Mouse (Mus musculus): ENCODE results near the gene Mthfsd. TPM values are rescaled to one million over a fixed set of nuclear protein-coding genes. Genes with fewer than 3 reads are reported as not detected.
"Not testable (repeated sequence)": the region's sequence is repeated elsewhere in the genome, so short reads cannot be mapped to it uniquely, and the experiment has no call there.

Mthfsd gene
- 46.1 and 56.7 TPM in 2 replicates for polyA plus RNA-seq (2014; fragmentation: Nextera tagmentation; extraction: Ambion mirVana)

DNA sequence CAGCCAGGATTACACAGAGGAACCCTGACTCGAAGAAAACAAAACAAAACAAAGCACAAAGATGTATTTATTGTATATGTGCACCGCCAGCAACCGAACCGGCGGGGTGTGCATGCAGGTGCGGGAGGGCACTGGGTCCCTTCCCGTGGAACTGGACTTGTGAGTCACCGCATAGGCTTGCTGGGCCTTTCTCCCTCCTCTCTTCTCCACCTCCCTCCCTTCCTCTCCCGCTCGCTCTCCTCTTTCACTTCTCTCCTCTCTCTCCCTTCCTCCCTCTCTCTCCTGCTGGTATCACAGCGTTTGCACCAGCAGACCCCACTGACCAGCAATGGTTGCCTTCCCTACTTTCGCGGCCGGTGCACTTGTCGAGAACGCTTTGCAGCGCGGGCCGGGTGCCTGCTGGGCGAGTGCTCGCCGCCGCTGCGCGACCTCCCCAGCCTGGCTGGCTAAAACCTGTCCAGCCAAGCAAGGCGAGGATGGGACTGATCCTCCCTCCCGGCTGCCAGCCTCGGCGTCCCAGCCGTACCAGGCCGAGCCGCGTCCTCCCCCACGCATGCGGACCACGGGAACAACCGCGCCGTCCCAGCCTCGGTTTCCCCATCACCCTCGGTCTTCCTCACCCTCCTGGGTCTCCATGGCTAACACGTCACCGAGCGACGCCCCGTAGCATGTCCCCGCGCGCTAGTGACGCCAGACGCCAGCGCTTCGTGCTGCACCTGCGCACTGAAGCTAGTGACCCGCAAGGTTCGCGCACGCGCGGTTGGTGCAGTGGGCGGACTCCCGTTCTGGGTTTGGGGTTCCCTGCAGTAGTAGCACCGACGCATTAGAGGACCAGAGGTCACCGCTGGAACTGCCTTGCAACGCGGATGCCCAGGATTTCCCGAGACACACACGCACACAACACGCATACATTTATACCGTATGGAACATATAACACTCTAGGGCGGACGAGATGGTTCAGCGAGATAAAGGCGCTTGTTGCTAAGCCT, at the start of gene Mthfsd:
Mthfsd (minus strand) TSS at position 725 of the 989 bp plus-strand sequence.
- Histone ChIP-seq H3K4me1 (ENCODE audit: control insufficient read depth, insufficient read depth, low read length) (0 out of 2 replicates have a peak, but pooled peaks cover 4% of the 10 kb centered on the region), H3K9me3 (ENCODE audit: control insufficient read depth, low read length) (no peaks in the 10 kb centered on the region), H3K4me2 (ENCODE audit: low read depth, low read length) (peak within 1 kb of the TSS; percentile 68), H3K27me3 (replicated peaks; ENCODE audit: control insufficient read depth, insufficient read depth, low read length) (peaks cover 4% of the 10 kb centered on the region), H3K9ac (ENCODE audit: low read depth, low read length) (peak within 1 kb of the TSS; percentile 75), H3K4me3 (ENCODE audit: low read depth, low read length) (peak within 1 kb of the TSS; percentile 60), H3K27ac (replicated peaks; ENCODE audit: low read depth, low read length) (peak within 1 kb of the TSS; percentile 59; the same call in 1 of the 2 replicates), H3K36me3 (ENCODE audit: control insufficient read depth, insufficient read depth, low read length) (peaks cover 24% of the 10 kb centered on the region)
- WGBS: 1% methylated on average over 52 of the region's 75 CpGs
- ATAC-seq (ENCODE audit: low read depth) (peak; percentile 94), DNase-seq (ENCODE audit: low spot score) (peak; percentile 99)

DNA sequence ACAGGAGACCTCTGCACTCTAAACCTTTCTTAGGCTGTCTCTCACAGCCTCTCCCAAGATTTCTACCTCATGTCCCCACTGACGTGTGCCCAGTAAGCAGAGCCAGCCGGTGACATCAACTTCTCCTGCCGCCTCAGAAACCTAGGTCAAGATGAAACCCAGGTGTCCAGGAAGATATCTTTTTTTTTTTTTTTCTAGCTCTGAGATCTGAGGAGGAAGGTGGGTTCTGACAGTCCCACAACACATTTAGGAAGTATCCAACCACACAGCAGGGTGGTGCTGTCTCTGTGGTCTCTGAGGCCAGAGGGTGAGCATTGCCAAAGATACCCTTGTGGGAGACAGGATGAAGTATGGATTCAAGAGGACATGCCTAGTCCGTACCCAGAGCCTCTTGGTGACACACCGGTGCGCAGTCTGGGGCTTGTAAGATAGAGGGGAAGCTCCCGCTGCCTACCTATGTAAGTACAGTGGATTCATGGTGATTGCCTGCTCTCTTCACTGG, 48.8 kb upstream of the Mthfsd start:
- Histone ChIP-seq H3K9me3 (ENCODE audit: control insufficient read depth, low read length) (no peaks in the 10 kb centered on the region), H3K27ac (replicated peaks; ENCODE audit: low read depth, low read length) (no peak overlapping the region), H3K4me3 (ENCODE audit: low read depth, low read length) (no peak overlapping the region), H3K4me2 (ENCODE audit: low read depth, low read length) (no peak overlapping the region), H3K4me1 (ENCODE audit: control insufficient read depth, insufficient read depth, low read length) (no peaks in the 10 kb centered on the region), H3K9ac (ENCODE audit: low read depth, low read length) (no peak overlapping the region), H3K36me3 (ENCODE audit: control insufficient read depth, insufficient read depth, low read length) (no peaks in the 10 kb centered on the region), H3K27me3 (replicated peaks; ENCODE audit: control insufficient read depth, insufficient read depth, low read length) (no peaks in the 10 kb centered on the region)
- ATAC-seq (ENCODE audit: low read depth): no peak
- no peak for DNase-seq (ENCODE audit: low spot score)
- 85% methylated on average over 7 of the region's 7 CpGs for WGBS

DNA sequence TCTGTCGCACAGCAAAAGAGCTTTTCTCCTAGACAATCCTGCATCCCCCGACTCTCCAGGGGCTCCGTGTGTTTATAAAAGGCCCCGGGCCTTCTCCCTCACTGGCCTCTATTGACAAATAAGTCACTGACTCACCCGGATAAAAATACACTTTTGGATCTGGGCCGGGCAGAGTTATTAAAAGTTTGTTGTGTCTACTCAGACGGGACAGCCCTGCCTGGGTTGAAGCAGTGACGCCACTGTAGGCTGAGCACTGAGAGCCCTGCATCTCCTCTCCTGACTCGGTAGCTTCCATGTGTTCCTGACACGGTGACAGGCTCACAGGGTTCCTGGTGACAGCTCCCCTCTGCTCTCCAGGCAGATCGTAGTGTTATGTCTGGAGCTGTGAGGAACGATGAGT, 44.2 kb upstream of the Mthfsd start:
- WGBS: 62% methylated on average over 12 of the region's 12 CpGs
- H3K4me3 ChIP-seq (ENCODE audit: low read depth, low read length): no peak overlapping the region
- no peaks in the 10 kb centered on the region for H3K4me1 ChIP-seq (ENCODE audit: control insufficient read depth, insufficient read depth, low read length)
- DNase-seq (ENCODE audit: low spot score) (no peak), ATAC-seq (ENCODE audit: low read depth) (no peak)
- no peaks in the 10 kb centered on the region for H3K36me3 ChIP-seq (ENCODE audit: control insufficient read depth, insufficient read depth, low read length)
- H3K9me3 ChIP-seq (ENCODE audit: control insufficient read depth, low read length): no peaks in the 10 kb centered on the region
- no peak overlapping the region for H3K4me2 ChIP-seq (ENCODE audit: low read depth, low read length)
- H3K27ac ChIP-seq (replicated peaks; ENCODE audit: low read depth, low read length): no peak overlapping the region
- H3K9ac ChIP-seq (ENCODE audit: low read depth, low read length): no peak overlapping the region
- no peaks in the 10 kb centered on the region for H3K27me3 ChIP-seq (replicated peaks; ENCODE audit: control insufficient read depth, insufficient read depth, low read length)

DNA sequence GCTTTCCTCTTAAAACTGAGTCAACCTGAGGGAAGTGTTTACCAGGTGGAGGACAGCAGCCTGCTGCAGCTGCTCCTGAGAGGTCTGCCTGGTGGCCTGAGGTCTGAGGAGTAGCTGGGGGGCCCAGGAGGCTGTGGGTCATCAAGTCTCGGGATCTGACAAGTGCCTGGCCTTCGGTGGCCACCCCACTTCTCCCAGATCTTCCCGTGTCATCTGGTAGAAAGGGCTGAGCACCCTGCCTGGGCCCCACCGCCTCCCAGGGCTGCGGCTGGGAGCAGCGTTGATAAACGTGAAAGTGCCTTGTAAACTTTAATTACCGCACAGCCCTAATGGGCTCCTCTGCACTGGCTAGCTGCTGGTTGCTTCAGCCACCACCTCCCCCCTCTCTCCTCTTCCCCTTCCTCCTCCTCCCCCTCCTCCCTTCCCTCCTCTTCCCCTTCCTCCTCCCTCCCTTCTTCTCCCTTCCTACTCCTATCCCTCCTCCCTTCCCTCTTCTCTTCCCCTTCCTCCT, 40.4 kb upstream of the Mthfsd start:
- no peak overlapping the region for H3K9ac ChIP-seq (ENCODE audit: low read depth, low read length)
- no peaks in the 10 kb centered on the region for H3K36me3 ChIP-seq (ENCODE audit: control insufficient read depth, insufficient read depth, low read length)
- no peaks in the 10 kb centered on the region for H3K4me1 ChIP-seq (ENCODE audit: control insufficient read depth, insufficient read depth, low read length)
- no peaks in the 10 kb centered on the region for H3K9me3 ChIP-seq (ENCODE audit: control insufficient read depth, low read length)
- no peak overlapping the region for H3K4me3 ChIP-seq (ENCODE audit: low read depth, low read length)
- H3K27me3 ChIP-seq (replicated peaks; ENCODE audit: control insufficient read depth, insufficient read depth, low read length): no peaks in the 10 kb centered on the region
- no peak overlapping the region for H3K27ac ChIP-seq (replicated peaks; ENCODE audit: low read depth, low read length)
- DNase-seq (ENCODE audit: low spot score) (no peak), ATAC-seq (ENCODE audit: low read depth) (no peak)
- 15% methylated on average over 7 of the region's 8 CpGs for WGBS
- no peak overlapping the region for H3K4me2 ChIP-seq (ENCODE audit: low read depth, low read length)

DNA sequence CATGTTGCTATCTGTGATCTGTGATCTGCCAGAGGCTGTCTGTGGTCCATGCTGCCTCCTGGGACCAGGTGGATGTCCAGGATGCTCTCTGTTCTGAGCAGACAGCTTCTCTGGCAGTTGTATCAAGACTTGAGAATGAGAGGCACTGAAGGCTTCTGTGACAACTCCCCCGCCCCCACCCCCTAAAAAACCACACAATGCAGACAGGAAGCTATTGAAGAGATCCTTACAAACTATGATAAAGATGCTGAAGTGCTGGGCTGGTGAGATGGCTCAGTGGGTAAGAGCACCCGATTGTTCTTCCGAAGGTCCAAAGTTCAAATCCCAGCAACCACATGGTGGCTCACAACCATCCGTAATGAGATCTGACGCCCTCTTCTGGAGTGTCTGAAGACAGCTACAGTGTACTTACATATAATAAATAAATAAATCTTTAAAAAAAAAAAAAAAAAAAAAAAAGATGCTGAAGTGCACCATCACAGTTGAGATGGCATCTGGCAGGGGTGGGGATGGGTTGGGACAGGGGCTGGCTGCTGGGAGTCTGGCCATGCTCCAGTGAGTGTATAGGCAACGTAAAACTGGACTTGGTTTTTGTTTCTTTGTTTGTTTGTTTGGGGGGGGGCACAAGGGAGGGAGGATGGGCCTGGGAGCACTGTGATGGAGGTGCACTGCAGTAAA, 37.4 kb upstream of the Mthfsd start:
- not testable (repeated sequence) for DNase-seq (ENCODE audit: low spot score); H3K27ac ChIP-seq (replicated peaks; ENCODE audit: low read depth, low read length); H3K4me1 ChIP-seq (ENCODE audit: control insufficient read depth, insufficient read depth, low read length); H3K9ac ChIP-seq (ENCODE audit: low read depth, low read length); ATAC-seq (ENCODE audit: low read depth); H3K4me2 ChIP-seq (ENCODE audit: low read depth, low read length); H3K36me3 ChIP-seq (ENCODE audit: control insufficient read depth, insufficient read depth, low read length); H3K9me3 ChIP-seq (ENCODE audit: control insufficient read depth, low read length); H3K27me3 ChIP-seq (replicated peaks; ENCODE audit: control insufficient read depth, insufficient read depth, low read length); H3K4me3 ChIP-seq (ENCODE audit: low read depth, low read length)
- 74% methylated on average over 4 of the region's 6 CpGs for WGBS

DNA sequence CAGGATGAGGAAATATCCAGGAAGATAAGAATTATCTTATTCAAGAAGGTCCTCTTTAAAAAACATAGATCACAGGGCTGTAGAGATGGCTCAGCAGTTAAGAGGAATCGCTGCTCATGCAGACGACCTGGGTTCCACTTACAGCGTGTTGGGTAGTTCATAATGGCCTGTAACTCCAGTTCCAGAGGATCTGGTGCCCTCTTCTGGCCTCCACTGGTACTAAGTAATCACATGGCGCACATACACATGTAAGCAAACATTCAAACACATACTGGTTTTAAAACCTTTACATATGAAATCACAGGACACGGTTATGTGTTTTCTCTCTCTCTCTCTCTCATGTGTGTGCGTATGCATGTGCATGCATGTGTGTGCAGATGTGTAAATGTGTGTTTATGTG, 28.7 kb upstream of the Mthfsd start:
- ATAC-seq (ENCODE audit: low read depth) (no peak), DNase-seq (ENCODE audit: low spot score) (no peak)
- Histone ChIP-seq H3K36me3 (ENCODE audit: control insufficient read depth, insufficient read depth, low read length) (no peaks in the 10 kb centered on the region), H3K4me2 (ENCODE audit: low read depth, low read length) (no peak overlapping the region), H3K4me3 (ENCODE audit: low read depth, low read length) (no peak overlapping the region), H3K9ac (ENCODE audit: low read depth, low read length) (no peak overlapping the region), H3K27me3 (replicated peaks; ENCODE audit: control insufficient read depth, insufficient read depth, low read length) (no peaks in the 10 kb centered on the region), H3K9me3 (ENCODE audit: control insufficient read depth, low read length) (peaks cover 11% of the 10 kb centered on the region; the same call in 1 of the 2 replicates), H3K4me1 (ENCODE audit: control insufficient read depth, insufficient read depth, low read length) (no peaks in the 10 kb centered on the region), H3K27ac (replicated peaks; ENCODE audit: low read depth, low read length) (no peak overlapping the region)
- 94% methylated on average over 6 of the region's 6 CpGs for WGBS

DNA sequence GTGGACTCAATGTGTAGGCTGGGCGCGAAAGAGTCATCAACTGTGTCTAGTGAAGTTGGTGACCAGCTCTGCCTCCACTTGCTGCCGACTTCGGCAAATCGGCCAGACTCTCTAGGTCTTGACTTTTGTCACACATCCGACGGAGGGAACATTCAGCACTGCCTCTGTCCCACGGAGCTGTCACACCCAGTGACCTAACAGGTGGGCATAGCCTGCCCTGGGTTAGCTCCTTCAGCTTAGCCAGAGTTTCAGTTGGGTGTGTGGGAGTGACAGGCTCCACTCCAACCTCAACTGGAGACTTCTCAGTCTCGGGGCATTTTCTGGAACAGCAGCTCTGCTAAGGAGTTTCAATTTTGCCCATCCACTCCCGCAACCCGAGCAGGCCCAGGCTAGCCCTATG, 26.3 kb upstream of the Mthfsd start:
- DNase-seq (ENCODE audit: low spot score): no peak
- ATAC-seq (ENCODE audit: low read depth): no peak
- H3K27me3 ChIP-seq (replicated peaks; ENCODE audit: control insufficient read depth, insufficient read depth, low read length): peaks cover 17% of the 10 kb centered on the region
- H3K36me3 ChIP-seq (ENCODE audit: control insufficient read depth, insufficient read depth, low read length): no peaks in the 10 kb centered on the region
- no peak overlapping the region for H3K27ac ChIP-seq (replicated peaks; ENCODE audit: low read depth, low read length)
- no peak overlapping the region for H3K4me2 ChIP-seq (ENCODE audit: low read depth, low read length)
- H3K9me3 ChIP-seq (ENCODE audit: control insufficient read depth, low read length): peaks cover 11% of the 10 kb centered on the region; the same call in 1 of the 2 replicates
- no peak overlapping the region for H3K9ac ChIP-seq (ENCODE audit: low read depth, low read length)
- no peaks in the 10 kb centered on the region for H3K4me1 ChIP-seq (ENCODE audit: control insufficient read depth, insufficient read depth, low read length)
- H3K4me3 ChIP-seq (ENCODE audit: low read depth, low read length): no peak overlapping the region
- WGBS: 88% methylated on average over 11 of the region's 11 CpGs

DNA sequence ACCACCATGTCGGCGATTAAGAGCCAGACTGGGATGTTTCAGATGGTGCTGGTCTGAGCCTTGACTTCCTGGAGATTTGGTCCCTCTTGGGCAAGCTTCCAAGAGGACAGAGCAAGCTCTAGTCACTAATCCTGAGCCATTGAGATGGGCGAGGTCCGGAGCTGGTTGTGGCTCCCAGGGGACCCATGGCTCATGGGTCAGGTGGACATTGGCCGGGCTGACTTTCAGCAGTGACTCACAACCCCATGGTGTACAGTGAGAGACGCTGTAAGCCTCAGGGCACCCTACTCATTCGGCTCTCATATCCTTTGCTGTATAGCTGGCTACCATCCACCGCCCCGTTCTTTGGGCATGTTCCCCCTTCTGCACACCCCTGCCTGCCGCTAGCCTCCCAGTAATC, 25.9 kb upstream of the Mthfsd start:
- WGBS: 90% methylated on average over 10 of the region's 10 CpGs
- ATAC-seq (ENCODE audit: low read depth): no peak

More for the DNA sequence above, 25.9 kb upstream of the Mthfsd start:
- H3K4me2 ChIP-seq (ENCODE audit: low read depth, low read length): no peak overlapping the region
- H3K27ac ChIP-seq (replicated peaks; ENCODE audit: low read depth, low read length): no peak overlapping the region
- H3K27me3 ChIP-seq (replicated peaks; ENCODE audit: control insufficient read depth, insufficient read depth, low read length): peaks cover 21% of the 10 kb centered on the region
- no peak overlapping the region for H3K4me3 ChIP-seq (ENCODE audit: low read depth, low read length)
- H3K36me3 ChIP-seq (ENCODE audit: control insufficient read depth, insufficient read depth, low read length): no peaks in the 10 kb centered on the region
- H3K4me1 ChIP-seq (ENCODE audit: control insufficient read depth, insufficient read depth, low read length): no peaks in the 10 kb centered on the region
- H3K9ac ChIP-seq (ENCODE audit: low read depth, low read length): no peak overlapping the region
- peaks cover 11% of the 10 kb centered on the region; the same call in 1 of the 2 replicates for H3K9me3 ChIP-seq (ENCODE audit: control insufficient read depth, low read length)
- DNase-seq (ENCODE audit: low spot score): no peak
